Mouse (Mus musculus) neural tube, embryonic 11.5 days (tissue): ENCODE measurements at regions not wholly inside any gene's neighbourhood (a gene's known extent, or its start where the extent isn't known, plus 50 kb on each side); places are given as distances from the start of the nearest gene placed in this dataset.

Experiments
- ATAC-seq: fragments of 200-750 bp; cut with Nextera tagmentation; 2 replicates; pipeline ENCODE4 v1.8.0; 2017; ENCODE audit warnings: moderate number of reproducible peaks, mild to moderate bottlenecking, moderate TSS enrichment, moderate library complexity; ENCODE audit not compliant: insufficient read depth, low FRiP score, low TSS enrichment
- DNase-seq: peaks from one replicate; pipeline ENCODE4 v3.0.0-alpha.2; 2015; ENCODE audit warnings: low spot score
- H3K27ac ChIP-seq: fragments of 300-500 bp; sonication (generic); 2 replicates; pipeline ENCODE4 v1.5.1; 2014; ENCODE audit warnings: low read depth, mild to moderate bottlenecking, low read length
- H3K27me3 ChIP-seq: fragments of 300-500 bp; sonication (generic); 2 replicates; pipeline ENCODE4 v1.6.1; 2014; ENCODE audit warnings: mild to moderate bottlenecking, low read length, mixed read lengths; ENCODE audit not compliant: control insufficient read depth, insufficient read depth
- H3K36me3 ChIP-seq: fragments of 300-500 bp; sonication (generic); 2 replicates; pipeline ENCODE4 v1.6.1; 2014; ENCODE audit warnings: mild to moderate bottlenecking, low read length, moderate library complexity, mixed read lengths; ENCODE audit not compliant: control insufficient read depth, insufficient read depth
- H3K4me1 ChIP-seq: fragments of 300-500 bp; sonication (generic); 2 replicates; pipeline ENCODE4 v1.6.1; 2014; ENCODE audit warnings: low read length, mixed read lengths; ENCODE audit not compliant: control insufficient read depth, insufficient read depth
- H3K4me2 ChIP-seq: fragments of 300-500 bp; sonication (generic); 2 replicates; pipeline ENCODE4 v1.6.1; 2014; ENCODE audit warnings: low read depth, mild to moderate bottlenecking, moderate library complexity
- H3K4me3 ChIP-seq: fragments of 300-500 bp; sonication (generic); 2 replicates; pipeline ENCODE4 v1.5.1; 2014; ENCODE audit warnings: low read depth, low read length
- H3K9ac ChIP-seq: fragments of 300-500 bp; sonication (generic); 2 replicates; pipeline ENCODE4 v1.6.1; 2014; ENCODE audit warnings: mild to moderate bottlenecking, low read length
- H3K9me3 ChIP-seq: fragments of 300-500 bp; sonication (generic); 2 replicates; pipeline ENCODE4 v1.6.1; 2016; ENCODE audit warnings: low read length; ENCODE audit not compliant: control insufficient read depth
- WGBS: fragments of 180-500 bp; shearing (Covaris S2); extraction: QIAGEN DNeasy Blood & Tissue Kit; methylation state at CpG from one replicate; pipeline ENCODE4 v1.1.7; 2014; 5-methylcytosine and 5-hydroxymethylcytosine counted together

DNA sequence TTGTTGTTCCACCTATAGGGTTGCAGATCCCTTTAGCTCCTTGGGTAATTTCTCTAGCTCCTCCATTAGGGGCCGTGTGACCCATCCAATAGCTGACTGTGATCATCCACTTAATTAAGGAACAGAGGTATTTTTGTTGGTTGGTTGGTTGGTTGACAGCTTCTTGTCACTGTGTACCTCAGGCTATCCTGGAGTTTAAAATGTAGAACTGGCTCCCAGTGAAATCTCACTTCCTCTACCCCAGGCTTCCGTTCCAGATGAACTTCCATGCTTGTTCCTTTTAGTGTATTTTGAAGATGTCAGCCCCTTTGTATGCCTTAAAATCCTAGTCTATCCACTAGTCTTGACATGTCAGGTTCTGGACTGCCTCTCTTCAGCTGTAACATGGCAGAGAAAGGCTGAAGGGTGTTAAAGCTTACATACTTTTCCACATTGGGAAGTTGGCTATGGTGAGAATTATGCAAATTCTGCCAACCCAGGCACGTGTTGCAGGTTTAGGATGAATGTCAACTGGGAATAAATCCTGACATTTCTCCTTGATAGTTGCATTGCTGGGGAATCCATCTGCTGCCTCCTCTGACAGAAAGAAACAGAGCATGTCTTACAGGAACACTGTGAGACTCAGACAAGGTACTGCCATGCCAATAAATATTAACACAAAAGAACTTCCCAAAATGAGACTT lies 191.6 kb upstream of the Chl1 start:
- H3K9ac ChIP-seq: no peak overlapping the region
- H3K27ac ChIP-seq: no peak overlapping the region
- H3K27me3 ChIP-seq: no peaks in the 10 kb centered on the region
- no peak for ATAC-seq
- H3K4me1 ChIP-seq: no peaks in the 10 kb centered on the region
- H3K4me2 ChIP-seq: no peak overlapping the region
- H3K36me3 ChIP-seq: no peaks in the 10 kb centered on the region
- H3K9me3 ChIP-seq: no peaks in the 10 kb centered on the region
- 79% methylated on average over 3 of the region's 3 CpGs for WGBS
- no peak for DNase-seq
- H3K4me3 ChIP-seq: no peak overlapping the region

DNA sequence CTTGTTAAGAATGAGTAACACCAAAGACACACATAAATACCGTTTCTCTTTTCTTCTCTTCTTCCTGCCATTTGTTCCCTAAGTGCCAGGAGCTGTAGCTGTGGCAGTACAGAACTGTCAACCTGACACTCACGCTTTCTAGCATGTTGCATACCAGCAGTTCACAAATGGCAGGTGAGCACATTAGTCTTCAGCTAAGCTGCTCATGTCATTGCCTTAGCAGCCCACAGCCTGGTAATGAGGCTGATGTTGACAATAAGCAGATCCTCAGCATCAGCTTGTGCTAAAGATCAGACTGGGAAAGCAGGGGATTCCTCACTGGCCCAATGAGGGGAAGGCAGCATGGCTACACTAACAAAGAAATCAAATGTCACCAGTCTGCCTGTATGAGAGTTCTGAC lies 190.4 kb upstream of the Chl1 start:
- 72% methylated on average over 2 of the region's 2 CpGs for WGBS
- Histone ChIP-seq H3K4me2 (no peak overlapping the region), H3K27ac (no peak overlapping the region), H3K27me3 (no peaks in the 10 kb centered on the region), H3K9ac (no peak overlapping the region), H3K9me3 (no peaks in the 10 kb centered on the region), H3K36me3 (no peaks in the 10 kb centered on the region), H3K4me1 (no peaks in the 10 kb centered on the region), H3K4me3 (no peak overlapping the region)
- no peak for DNase-seq
- no peak for ATAC-seq

- H3K27me3 ChIP-seq: no peaks in the 10 kb centered on the region
- H3K36me3 ChIP-seq: no peaks in the 10 kb centered on the region
- no peaks in the 10 kb centered on the region for H3K9me3 ChIP-seq
- ATAC-seq (no peak), DNase-seq (no peak)
- no peaks in the 10 kb centered on the region for H3K4me1 ChIP-seq
- H3K9ac ChIP-seq: no peak overlapping the region
- 70% methylated on average over 4 of the region's 4 CpGs for WGBS
- H3K27ac ChIP-seq: no peak overlapping the region
- no peak overlapping the region for H3K4me3 ChIP-seq
- no peak overlapping the region for H3K4me2 ChIP-seq
These were observed 189.8 kb upstream of the Chl1 start for GRCm38 (mm10) chr6:103320550-103320949.

- 80% methylated on average over 2 of the region's 2 CpGs for WGBS
- H3K27ac ChIP-seq: no peak overlapping the region
- no peaks in the 10 kb centered on the region for H3K27me3 ChIP-seq
- no peak overlapping the region for H3K9ac ChIP-seq
- DNase-seq: no peak
- H3K4me3 ChIP-seq: no peak overlapping the region
- H3K9me3 ChIP-seq: no peaks in the 10 kb centered on the region
- H3K4me2 ChIP-seq: no peak overlapping the region
- H3K4me1 ChIP-seq: no peaks in the 10 kb centered on the region
- no peaks in the 10 kb centered on the region for H3K36me3 ChIP-seq
- no peak for ATAC-seq
These were observed 189.3 kb upstream of the Chl1 start for GRCm38 (mm10) chr6:103321058-103321457.

DNA sequence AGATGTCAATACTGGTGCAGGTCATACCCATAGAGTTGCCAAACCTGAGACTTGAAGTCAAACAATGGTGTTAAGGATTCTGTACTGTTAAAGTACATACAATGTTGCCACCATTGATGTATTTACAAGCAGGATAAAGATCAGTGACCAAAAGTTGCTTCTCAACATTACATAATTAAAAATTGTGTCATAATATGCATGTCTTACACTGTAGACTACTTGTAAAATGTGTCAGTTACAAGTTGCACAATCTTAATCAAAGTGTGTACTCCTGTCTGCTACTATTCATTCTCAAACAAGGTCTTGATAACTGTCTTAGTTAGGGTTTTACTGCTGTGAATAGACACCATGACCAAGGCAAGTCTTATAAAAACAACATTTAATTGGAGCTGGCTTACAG lies 187.9 kb upstream of the Chl1 start:
- ATAC-seq (no peak), DNase-seq (no peak)
- Histone ChIP-seq H3K27ac (no peak overlapping the region), H3K27me3 (no peaks in the 10 kb centered on the region), H3K9ac (no peak overlapping the region), H3K36me3 (no peaks in the 10 kb centered on the region), H3K4me2 (no peak overlapping the region), H3K4me3 (no peak overlapping the region), H3K4me1 (no peaks in the 10 kb centered on the region), H3K9me3 (no peaks in the 10 kb centered on the region)

- Histone ChIP-seq H3K4me2 (no peak overlapping the region), H3K36me3 (no peaks in the 10 kb centered on the region), H3K27me3 (no peaks in the 10 kb centered on the region), H3K4me1 (no peaks in the 10 kb centered on the region), H3K27ac (no peak overlapping the region), H3K9ac (no peak overlapping the region), H3K9me3 (no peaks in the 10 kb centered on the region), H3K4me3 (no peak overlapping the region)
- no peak for ATAC-seq
- no peak for DNase-seq
These were observed 174.7 kb upstream of the Chl1 start for GRCm38 (mm10) chr6:103335683-103336082.

GRCm38 (mm10) chr6:103339961-103340732 lies 170.2 kb upstream of the Chl1 start:
- WGBS: 76% methylated on average over 7 of the region's 7 CpGs
- DNase-seq (no peak), ATAC-seq (no peak)
- H3K27ac ChIP-seq: no peak overlapping the region
- H3K4me3 ChIP-seq: no peak overlapping the region
- no peak overlapping the region for H3K9ac ChIP-seq
- no peaks in the 10 kb centered on the region for H3K4me1 ChIP-seq
- H3K27me3 ChIP-seq: no peaks in the 10 kb centered on the region
- no peaks in the 10 kb centered on the region for H3K9me3 ChIP-seq
- no peak overlapping the region for H3K4me2 ChIP-seq
- no peaks in the 10 kb centered on the region for H3K36me3 ChIP-seq

- no peak overlapping the region for H3K4me2 ChIP-seq
- no peak overlapping the region for H3K27ac ChIP-seq
- H3K36me3 ChIP-seq: no peaks in the 10 kb centered on the region
- no peaks in the 10 kb centered on the region for H3K4me1 ChIP-seq
- no peak for ATAC-seq
- H3K4me3 ChIP-seq: no peak overlapping the region
- H3K27me3 ChIP-seq: no peaks in the 10 kb centered on the region
- H3K9ac ChIP-seq: no peak overlapping the region
- no peaks in the 10 kb centered on the region for H3K9me3 ChIP-seq
- 59% methylated on average over 5 of the region's 5 CpGs for WGBS
- no peak for DNase-seq
These were observed 166.9 kb upstream of the Chl1 start for GRCm38 (mm10) chr6:103343515-103343914.

DNA sequence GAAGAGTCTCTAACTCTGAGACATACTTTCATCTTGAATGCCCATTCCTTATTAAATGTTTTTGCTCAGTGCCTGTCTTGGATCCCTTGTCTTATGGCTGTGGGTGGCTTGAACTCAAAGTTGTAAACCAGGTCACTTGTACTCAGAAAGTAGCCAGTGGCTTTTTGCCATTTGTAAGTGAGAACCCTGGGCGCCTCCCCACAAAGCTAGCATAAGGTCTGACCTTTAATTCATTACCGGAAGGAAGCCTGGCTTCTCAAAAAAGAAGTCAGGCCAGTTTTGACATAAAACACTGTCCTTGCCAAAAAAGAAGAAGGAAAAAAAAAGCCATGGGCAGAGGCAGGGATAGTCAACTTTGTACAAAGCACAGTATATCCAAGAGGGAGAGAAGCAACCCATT lies 166.0 kb upstream of the Chl1 start:
- no peaks in the 10 kb centered on the region for H3K27me3 ChIP-seq
- H3K4me3 ChIP-seq: no peak overlapping the region
- no peaks in the 10 kb centered on the region for H3K9me3 ChIP-seq
- DNase-seq (no peak), ATAC-seq (no peak)
- H3K4me2 ChIP-seq: no peak overlapping the region
- no peaks in the 10 kb centered on the region for H3K36me3 ChIP-seq
- H3K27ac ChIP-seq: no peak overlapping the region
- H3K9ac ChIP-seq: no peak overlapping the region
- 74% methylated on average over 2 of the region's 2 CpGs for WGBS
- no peaks in the 10 kb centered on the region for H3K4me1 ChIP-seq
